Mouse (Mus musculus) NIH3T3 (cell line): ENCODE results near the gene 1700061G19Rik.
A peak's percentile ranks its signal among the peaks of the same experiment; 100 is the strongest.

Experiments
- DNase-seq: peaks from one replicate; pipeline ENCODE4 v3.0.0-alpha.2; 2012; ENCODE audit warnings: low read depth

The 1700061G19Rik gene

GRCm38 (mm10) chr17:56929101-56929500 lies 53.8 kb downstream of the 1700061G19Rik start:
- DNase-seq, result no peak

- no peak for DNase-seq
Measured at GRCm38 (mm10) chr17:56929530-56929929, 54.3 kb downstream of the 1700061G19Rik start.

DNA sequence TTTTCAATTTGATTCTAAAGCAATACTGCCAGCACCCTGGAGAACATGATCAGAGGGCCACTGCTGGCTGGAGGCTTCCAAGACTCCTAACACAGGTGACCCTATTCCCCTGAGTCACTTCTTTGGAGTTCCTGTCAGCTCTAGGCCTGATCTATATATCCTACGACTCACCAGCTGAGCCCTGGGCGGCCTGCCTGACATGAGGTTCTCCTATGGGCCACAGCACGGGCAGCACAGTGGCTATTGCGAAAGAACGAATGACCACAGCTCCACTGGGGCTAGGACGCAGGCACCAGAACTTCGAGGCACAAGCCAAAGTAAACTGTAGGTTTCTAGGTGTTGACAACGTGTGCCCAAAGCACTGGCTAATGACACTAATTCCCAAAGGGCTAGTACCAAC lies 54.7 kb downstream of the 1700061G19Rik start:
- peak; percentile 70 for DNase-seq

- no peak for DNase-seq
Measured at GRCm38 (mm10) chr17:56933395-56933794, 58.1 kb downstream of the 1700061G19Rik start.

- DNase-seq, result peak; percentile 38
Measured at GRCm38 (mm10) chr17:56934545-56935330, 59.5 kb downstream of the 1700061G19Rik start.

GRCm38 (mm10) chr17:56935363-56936131 lies 60.3 kb downstream of the 1700061G19Rik start, which contains the start of gene Mllt1:
TSS of gene Mllt1 (minus strand) at chr17:56935415.
- DNase-seq, result peak; percentile 97

- DNase-seq, result no peak
Measured at GRCm38 (mm10) chr17:56936731-56937130, 61.5 kb downstream of the 1700061G19Rik start.
